Mouse (Mus musculus) lung, postnatal 25 days (tissue): ENCODE data around the gene Sept1.
"Not testable (repeated sequence)": the region's sequence is repeated elsewhere in the genome, so short reads cannot be mapped to it uniquely, and the experiment has no call there.

Experiments used
- DNase-seq: peaks from one replicate; pipeline ENCODE4 v3.0.0; 2022; ENCODE audit warnings: low spot score

Gene Sept1

GRCm38 (mm10) chr7:127194011-127194632 lies 38.8 kb downstream of the Sept1 start:
- DNase-seq: no peak

GRCm38 (mm10) chr7:127192989-127193388 lies 39.9 kb downstream of the Sept1 start:
- DNase-seq: no peak

DNA sequence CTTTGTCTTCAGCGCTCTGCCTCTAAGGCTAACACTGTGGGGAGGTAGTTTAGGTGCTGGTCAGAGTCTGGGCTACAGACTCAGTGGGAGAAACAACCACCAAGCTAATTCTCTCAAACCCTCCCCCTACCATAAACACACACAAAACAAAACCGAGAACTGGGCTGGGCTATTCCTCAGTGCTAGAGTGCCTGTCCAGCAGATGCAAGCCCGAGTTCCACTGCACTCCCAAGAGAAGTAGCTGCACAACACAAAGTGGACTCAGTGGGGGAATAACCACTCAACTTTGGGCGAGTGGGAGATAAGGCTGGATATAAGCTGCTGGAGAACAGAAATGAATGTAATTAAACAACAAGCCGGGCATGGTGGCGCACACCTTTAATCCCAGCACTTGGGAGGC lies 42.3 kb downstream of the Sept1 start:
- DNase-seq: no peak

DNA sequence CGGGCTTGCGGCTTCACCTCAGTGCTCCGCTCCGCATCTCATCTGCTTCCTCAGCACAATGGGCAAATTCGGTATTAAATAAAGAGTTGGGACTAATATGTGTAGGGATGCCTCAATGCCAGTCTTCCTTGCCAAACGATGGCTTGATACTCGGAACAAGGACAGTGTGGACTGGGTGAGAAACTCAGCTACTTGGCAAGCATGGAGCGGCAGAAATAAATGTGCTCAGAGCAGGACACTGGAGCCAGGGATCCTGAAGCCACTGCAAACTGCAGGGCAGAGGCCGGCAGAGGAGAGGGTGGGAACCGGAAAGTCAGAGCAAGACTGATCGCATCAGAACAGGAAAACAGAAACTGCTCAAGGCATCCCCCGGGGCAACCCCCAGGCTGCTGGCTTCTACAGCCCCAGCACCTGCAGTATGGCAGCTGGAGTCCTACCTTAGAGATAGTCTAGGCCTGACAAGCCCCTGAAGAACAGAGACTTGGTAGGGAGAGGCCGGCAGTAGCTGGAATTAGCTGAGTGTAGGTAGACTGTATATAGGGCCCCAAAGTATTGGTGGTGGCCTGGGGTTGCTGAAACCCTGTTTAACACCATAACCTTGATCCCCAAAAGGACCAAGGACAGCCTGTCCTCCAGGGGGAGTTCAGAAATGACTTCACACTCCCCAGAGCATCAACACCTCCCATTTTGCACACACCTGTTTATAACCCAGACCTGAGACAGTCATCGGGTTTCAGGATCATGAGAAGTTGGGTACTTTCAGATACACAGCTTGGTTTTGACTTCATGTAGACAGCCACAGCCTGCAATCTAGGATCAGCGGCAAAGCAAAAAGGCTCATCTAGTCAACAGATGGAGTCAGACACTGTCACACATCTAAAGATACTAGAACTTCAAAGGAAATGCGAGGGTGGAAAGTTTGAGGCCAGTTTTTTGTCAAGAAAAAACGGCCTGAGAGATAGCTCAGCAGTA lies 44.3 kb downstream of the Sept1 start:
- DNase-seq: no peak

DNA sequence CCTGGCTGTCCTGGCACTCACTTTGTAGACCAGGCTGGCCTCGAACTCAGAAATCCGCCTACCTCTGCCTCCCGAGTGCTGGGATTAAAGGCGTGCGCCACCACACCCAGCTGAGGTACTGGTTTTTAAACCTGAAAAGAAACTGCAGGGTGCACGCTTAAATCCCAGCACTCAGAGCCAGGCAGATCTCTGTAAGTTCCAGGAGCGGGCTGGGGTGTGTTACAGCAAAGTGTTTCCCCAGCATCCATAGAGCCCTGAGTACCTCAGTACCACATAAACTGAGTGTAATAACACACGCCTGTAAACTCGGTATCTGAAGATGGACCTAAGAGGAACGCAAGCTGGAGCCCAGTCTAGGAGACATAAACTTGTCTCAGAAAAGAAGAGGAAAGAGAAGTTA lies 45.6 kb downstream of the Sept1 start:
- no peak for DNase-seq

DNA sequence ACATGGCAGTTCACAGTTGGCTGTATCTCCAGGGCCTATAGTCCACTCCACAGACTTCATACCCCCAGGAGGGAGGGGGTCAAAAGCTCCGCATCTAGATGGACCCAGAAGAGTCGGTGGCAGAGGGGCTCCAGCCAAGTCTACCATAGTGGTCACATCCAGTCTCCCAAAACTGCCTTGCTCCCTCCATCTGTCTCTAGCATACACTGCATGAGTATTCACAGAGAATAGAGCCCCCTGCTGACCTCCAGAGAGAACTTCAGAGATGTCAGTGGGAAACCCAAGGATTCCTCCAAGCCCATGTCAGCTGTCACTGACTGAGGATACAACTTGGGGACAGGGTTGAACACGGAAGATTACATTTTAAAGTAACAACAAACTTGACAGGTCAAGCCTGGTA lies 47.3 kb downstream of the Sept1 start:
- DNase-seq: no peak

DNA sequence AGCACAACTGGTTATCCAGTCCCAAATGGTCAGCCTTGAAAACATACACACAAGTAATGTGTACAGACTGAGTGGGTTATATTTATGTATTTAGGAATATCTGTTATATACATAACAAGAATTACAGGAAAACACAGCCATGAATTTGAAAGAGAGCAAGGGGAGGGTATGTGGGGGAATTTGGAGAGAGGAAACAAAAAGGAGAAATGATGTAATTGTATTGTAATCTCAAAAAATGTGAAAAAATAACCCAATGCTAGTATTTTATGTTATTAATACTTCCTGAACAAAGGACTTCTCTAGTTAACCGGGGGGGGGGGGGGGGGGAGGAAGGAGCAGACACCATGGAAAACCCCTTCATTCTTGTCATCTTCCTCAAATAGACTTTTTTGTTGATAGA lies 48.2 kb downstream of the Sept1 start:
- DNase-seq: no peak

GRCm38 (mm10) chr7:127183828-127184227 lies 49.1 kb downstream of the Sept1 start:
- DNase-seq: no peak

- DNase-seq: no peak
Observed at GRCm38 (mm10) chr7:127183345-127183744, 49.6 kb downstream of the Sept1 start.

GRCm38 (mm10) chr7:127181724-127182123 lies 51.2 kb downstream of the Sept1 start:
- not testable (repeated sequence) for DNase-seq

- DNase-seq: peak; percentile 43
Observed at GRCm38 (mm10) chr7:127180783-127181182, 52.1 kb downstream of the Sept1 start.

GRCm38 (mm10) chr7:127176937-127177336 lies 56.0 kb downstream of the Sept1 start:
- DNase-seq: no peak

DNA sequence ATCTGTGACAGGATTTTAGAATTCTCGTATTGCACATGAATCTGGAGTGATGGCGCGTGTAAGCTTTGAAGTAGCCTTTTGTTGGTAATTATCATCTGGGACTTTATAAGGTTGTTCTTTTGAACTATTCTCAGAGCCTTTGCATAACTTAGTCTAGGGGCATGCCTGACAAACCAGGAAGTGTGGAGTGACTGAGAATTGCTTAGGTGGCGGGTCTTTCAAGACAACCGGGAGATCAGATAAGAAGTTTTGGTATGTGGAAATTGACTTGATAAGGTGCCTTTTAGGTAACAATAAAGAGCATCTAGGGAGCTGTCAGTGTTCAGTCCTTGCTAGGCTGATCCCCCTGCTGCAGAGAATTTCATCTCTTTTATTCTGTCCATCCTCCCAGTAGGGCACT lies 66.4 kb downstream of the Sept1 start:
- no peak for DNase-seq

GRCm38 (mm10) chr7:127165607-127166493 lies 67.1 kb downstream of the Sept1 start:
- DNase-seq: no peak
